Mouse (Mus musculus) left cerebral cortex, adult 8-10 months (tissue): ENCODE measurements around the gene Fzr1. TPM values are rescaled to one million over a fixed set of nuclear protein-coding genes. Genes with fewer than 3 reads are reported as not detected.

Experiments
- DNase-seq, 2 experiments: peaks; one replicate each; pipeline ENCODE4 v3.0.0; 2022; ENCODE audit warnings: low spot score in 2 of 2
- total RNA-seq, 4 experiments: library from RNA; stranded (reverse); gene quantifications; 2 replicates each; pipeline ENCODE4 v1.2.4; 2022

Gene Fzr1
- total RNA-seq, 4 experiments from 2014 or later = 66.8 to 73.4 (median 70.6) TPM

DNA sequence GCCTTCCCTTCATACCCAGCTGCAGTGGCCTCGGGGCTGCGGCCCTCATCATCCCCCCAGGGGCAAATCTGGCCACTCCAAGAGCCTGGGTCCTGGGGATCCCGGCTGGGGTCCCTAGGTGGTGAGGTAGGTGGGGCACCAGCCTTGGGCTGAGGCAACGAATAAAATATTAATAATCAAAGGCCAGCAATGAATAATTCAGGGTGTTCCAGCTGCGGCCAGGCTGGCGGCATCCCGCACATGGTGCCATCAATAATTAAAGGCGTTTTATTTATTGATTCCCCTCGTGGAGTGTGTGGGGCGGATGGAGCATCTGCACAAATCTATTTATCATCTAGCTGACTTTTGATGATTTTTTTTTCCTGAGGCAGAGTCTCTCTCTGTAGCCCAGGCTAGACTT lies 25.2 kb upstream of the Fzr1 start:
- DNase-seq = no peak

DNA sequence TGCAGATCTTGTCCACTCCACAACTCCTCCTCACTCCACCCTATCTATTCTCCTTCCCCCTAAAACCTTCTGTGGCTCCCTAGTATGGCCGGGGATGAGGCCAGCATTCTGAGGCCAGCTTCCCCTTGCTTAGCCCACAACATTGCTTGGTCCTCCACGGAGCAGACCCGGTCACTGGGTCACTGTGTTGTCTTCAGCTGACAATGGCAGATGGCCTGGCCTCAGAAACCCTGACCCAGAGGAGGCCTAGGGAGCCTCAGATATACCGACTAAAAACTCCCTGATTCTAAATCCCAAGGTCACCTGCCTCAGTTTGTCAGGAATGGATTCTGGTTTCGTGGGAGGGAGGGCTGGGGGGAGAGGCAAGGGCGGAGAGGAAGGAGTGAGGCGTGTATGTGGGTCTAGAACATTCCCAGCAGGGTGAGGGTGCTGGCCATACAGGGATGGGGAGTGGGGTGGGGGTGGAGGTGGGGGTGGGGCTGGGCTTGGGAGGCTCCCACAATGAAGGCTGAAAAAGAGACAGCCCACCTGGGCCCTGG lies 24.0 kb upstream of the Fzr1 start:
- no peak for DNase-seq

- no peak for DNase-seq
Measured at GRCm38 (mm10) chr10:81401521-81402226, 23.4 kb upstream of the Fzr1 start.

DNA sequence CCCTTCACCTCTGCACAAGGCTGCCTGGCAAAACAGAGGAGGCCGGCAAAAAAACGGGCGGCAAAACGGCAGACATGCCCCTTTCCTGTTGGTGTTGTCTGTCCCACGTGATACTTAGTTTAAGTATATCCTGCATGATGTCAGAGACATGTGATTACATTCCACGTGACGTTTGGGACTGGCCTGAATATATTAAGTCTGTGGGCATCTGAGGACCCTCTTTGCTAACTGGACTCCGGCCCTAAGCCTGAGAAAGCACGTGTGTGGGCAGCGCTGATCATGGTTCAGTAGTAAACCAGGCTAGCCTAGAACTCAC lies 22.8 kb upstream of the Fzr1 start:
- no peak for DNase-seq

DNA sequence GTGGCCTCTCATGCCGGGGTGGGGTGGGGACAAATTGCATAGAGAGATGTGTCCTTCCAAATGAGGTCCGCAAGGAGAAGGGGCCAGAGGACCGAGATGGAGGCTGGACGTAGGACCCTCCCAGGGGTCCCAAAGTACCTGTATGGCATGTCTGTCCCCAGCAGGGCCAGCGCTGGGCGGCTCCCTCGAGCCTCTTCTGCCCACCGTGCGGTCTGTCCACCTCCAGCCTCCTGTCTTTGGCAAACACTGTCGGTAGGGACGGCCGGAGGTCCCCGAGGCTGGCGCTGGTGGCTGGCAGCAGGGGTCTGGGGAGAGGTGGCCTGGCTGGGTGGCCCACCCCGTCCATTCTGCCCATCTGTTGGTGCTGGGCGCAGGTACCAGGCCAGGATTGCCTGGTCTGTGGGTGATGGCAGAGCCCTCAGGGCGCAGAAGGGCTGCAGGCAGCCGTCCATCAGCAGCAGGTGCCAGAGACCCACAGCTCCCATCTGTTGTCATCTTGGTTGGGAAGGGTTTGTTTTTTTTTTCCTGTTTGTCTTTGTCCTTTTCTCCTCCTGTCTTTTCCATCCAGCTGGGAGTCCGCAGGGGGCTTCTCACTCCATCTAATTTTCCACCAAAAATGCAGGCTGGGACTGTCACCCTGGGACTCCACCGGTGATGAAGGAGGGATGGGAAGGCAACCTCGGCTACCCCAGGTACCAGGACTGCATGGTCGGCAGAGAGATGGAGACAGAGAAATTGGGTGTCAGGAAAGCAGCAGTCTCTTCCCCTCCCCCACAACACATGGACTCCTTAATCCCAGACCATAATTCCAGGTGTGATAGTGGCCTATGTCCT lies 22.3 kb upstream of the Fzr1 start:
- no peak for DNase-seq

DNA sequence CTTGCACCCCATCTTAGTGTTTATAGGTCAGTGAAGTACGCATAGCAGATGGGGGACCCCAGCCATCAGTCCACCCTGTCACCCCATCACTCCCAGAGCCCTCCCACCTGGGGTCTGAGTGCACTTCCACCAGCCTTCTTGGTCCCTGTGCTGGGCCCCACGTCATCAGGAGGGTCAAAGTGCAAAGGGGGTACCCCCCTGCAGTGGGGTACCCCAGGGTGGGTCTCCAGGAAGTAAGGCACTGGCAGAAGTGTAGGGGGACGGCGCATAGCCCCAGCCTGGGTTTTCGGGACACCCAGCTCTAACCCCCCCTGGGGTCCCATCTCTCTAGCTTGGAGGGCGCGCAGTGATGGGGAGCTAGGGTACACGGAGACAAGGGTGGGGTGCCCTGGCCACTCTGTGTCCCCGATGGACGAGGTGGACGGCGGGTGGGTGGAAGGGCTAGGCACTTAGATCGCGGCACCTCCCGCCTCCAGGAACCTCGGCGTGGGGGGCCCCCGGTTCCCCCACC lies 21.5 kb upstream of the Fzr1 start:
- DNase-seq = no peak

DNA sequence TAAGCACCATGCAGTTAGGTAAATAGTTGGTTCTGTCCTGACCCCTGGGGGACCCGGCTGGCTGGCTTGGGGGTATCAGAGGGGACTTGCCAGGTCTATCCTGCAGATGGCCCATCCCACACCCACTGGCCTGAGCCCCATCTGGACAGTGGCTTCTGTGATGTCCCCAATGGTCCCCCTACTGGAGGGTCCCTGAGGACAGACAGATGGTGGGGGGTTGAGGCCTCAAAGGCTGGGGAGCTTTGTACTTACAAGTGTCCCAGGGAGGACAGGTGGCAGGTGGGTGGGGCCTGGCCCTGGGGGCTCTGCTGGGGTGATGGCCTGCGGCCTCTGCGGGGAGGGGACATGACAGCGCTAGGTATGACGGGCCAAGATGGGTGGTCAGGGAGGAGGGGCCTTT lies 21.0 kb upstream of the Fzr1 start:
- no peak for DNase-seq

DNA sequence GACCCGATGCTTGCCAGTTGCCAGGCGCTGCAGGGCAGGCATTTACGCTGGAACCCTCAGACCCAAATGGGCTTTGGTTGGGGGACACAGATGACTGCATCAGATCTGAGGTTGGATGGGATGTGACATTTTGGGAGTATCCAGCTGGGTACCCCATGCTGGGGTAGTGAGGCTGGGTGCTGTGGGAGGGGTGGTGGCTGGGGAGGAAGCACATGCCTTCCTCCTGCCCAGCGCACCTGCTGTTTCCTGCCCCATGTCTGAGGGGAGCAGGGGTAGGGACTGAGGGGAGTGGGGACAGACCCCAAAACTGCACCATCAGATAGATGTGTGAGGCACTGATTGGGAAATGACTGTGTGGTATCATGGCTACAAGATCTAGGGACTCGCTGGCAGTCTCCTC lies 18.4 kb upstream of the Fzr1 start:
- DNase-seq = no peak

DNA sequence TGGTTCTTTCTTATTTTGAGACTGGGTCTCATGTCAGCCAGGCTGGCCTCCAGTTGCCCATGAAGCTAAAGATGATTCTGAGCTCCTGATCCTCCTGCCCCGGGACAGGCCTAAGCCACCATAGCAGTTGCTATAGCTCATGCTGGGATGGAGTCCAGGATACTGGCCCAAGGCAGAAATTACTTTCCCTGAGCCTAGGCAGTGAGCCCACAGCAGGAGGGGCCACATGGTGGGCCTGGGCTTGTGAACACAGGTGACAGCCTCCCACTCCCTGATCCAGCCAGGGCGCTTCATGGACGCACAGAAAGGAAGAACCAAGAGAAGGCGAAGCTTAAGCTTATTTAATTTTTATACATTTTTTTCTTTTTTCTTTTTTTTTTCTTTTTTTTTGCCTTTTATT lies 17.5 kb upstream of the Fzr1 start:
- no peak for DNase-seq

- DNase-seq = peak in 1 of 2 experiments; percentile 76
Measured at GRCm38 (mm10) chr10:81395127-81395526, 16.8 kb upstream of the Fzr1 start.

GRCm38 (mm10) chr10:81393456-81394063 lies 15.2 kb upstream of the Fzr1 start:
- DNase-seq = no peak

DNA sequence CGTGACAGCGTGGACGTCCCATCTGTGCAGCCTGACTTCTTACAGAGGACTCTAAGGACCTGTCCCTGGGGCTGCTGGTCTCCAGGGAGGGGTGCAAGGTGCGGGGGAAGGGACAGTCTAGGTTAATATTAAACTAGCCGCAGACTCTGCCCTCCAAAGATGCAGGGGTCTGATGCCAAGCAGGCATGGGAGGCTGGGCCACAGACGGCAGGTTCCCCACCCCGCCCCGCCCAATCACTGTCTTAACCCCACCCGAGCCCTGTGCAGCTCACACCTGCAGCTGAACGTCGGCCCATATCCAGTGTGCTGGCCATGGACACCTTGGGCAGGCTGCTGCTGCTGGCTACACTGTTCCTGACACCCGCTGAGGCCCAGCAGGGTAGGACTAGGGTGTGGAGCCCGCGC lies 14.5 kb upstream of the Fzr1 start, which contains the start of gene Smim24:
TSS of gene Smim24 (plus strand) at position 271 of the 405 bp plus-strand sequence.
- DNase-seq = no peak

GRCm38 (mm10) chr10:81392270-81392669 lies 14.0 kb upstream of the Fzr1 start:
- DNase-seq = no peak

DNA sequence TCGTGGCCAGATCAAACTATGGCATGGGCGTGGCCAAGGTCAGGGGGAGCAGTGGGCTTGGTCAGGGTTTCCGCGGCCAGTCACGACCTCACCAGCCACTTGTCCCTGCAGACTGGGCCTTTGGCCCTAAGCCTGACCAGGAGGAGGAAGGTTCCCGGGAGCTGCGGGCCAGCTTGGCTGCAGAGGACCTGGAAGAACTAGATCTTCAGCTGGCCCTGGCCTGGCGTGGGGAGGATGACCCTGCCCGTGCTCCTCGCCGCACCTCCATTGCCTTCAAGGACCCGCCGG lies 12.3 kb upstream of the Fzr1 start:
- DNase-seq = no peak

- peak in 1 of 2 experiments; percentile 76 for DNase-seq
Measured at GRCm38 (mm10) chr10:81389801-81390677, 11.7 kb upstream of the Fzr1 start.

GRCm38 (mm10) chr10:81389373-81389772 lies 11.1 kb upstream of the Fzr1 start:
- no peak for DNase-seq

DNA sequence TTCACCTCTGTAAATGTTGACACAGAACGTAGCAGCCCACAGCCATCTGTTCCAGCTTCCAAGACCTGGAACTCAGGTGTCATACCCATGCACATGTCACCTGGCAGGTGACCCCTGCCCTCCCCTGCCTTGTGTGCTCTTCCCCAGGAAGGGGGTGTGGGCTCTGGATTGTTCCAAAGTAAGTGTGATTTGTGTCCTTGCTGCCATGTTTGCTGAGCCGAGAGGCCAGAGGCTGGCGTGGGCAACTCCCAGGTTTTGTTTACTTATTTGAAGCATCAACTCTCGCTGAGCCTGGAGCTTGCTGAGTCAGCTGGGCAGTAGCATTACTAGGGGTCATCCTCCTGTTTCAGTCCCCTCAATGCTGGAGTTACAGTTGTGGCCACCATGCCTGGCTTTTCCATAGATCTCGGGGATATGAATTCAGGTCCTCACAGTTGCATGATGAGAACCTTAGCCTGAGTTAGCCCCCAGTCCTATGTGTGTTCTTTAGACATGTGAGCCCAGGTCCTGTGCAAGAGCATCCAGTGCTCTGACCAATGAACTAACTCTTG lies 10.3 kb upstream of the Fzr1 start, which contains the start of gene Gm48552:
TSS of gene Gm48552 (plus strand) at position 501 of the 551 bp plus-strand sequence.
- DNase-seq = no peak

DNA sequence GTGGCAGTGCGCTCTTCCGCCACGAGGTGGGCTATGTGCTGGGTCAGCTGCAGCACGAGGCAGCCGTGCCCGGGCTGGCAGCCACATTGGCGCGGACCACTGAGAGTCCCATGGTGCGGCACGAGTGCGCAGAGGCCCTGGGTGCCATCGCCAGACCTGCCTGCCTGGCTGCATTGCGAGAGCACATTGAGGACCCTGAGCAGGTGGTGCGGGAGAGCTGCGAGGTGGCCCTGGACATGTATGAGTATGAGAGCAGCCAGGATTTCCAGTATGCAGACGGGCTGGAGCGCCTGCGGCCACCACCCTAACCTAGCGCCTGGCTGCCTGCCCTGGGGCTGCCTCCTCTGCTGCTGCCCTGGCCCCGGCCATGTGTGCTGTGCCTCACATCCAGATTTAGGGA lies 9.4 kb upstream of the Fzr1 start:
- no peak for DNase-seq

DNA sequence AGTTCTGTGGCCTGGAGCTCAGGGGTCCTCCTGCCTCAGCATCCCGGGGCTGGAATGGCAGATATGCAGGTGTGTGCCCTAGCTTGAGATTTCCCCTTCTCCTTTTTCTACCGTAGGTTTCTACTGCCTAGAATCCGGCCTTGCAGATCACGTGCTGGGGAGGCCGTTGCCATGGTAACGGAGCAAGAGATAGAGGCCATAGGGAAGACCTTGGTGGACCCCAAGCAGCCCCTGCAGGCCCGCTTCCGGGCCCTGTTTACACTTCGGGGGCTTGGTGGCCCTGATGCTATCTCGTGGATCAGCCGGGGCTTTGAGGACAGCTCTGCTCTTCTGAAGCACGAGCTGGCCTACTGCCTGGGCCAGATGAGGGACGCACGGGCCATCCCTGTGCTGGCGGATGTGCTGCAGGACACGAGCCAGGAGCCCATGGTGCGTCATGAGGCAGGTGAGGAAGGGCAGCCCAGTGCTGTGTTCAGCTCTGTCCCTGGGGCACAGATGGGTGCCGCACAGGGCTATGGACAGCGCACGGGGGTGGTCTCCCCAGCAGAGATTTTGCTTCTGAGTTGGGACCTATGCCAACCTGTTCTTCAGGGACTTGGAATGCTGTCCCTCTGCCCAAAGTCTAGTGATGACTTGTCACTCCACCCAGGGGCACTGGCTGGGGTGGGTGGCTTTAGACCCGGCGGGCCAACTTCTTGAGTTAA lies 7.4 kb upstream of the Fzr1 start:
- no peak for DNase-seq

GRCm38 (mm10) chr10:81384605-81384982 lies 6.3 kb upstream of the Fzr1 start:
- DNase-seq = no peak
